Mouse (Mus musculus) heart, adult 11 months (tissue): ENCODE results near the gene Lmntd1.
"Not testable (repeated sequence)": the region's sequence is repeated elsewhere in the genome, so short reads cannot be mapped to it uniquely, and the experiment has no call there.

Source experiments
- DNase-seq: peaks from one replicate; pipeline ENCODE4 v3.0.0; 2022

Lmntd1 gene

DNA sequence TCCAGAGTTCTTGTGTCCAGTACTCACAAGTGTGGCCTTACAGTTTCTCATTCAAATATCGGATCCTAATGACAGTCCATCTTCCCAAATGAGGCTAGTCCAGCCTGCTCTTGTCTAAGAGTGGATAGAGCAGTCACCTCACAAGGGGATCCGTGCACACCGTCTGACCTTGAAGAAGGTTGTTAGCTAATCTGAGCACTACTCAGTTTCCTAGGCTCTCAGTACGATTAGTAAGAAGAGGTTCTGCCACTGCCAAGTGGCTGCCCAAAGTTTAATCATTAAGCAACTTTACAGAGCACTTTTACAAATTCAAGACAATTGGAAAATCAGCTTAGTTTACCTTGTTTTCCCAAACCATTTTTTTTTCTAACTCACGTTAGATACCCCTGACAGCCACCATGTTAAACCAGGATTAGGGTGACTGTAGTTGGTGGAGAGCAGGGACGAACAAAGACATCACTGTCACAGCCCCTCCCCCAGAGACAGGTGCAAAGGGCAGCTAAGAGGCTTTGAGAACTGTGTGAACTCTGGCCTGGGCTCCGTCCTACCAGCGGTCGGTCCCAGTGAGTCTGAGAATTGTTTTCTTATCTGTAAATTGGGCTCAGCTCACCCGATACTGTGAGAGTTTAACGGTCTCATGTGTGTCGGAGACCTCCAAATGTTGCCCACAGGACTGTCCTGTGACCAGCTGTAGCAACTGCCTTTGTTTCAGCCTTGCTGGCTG is 275.4 kb downstream of the Lmntd1 start:
- no peak for DNase-seq

DNA sequence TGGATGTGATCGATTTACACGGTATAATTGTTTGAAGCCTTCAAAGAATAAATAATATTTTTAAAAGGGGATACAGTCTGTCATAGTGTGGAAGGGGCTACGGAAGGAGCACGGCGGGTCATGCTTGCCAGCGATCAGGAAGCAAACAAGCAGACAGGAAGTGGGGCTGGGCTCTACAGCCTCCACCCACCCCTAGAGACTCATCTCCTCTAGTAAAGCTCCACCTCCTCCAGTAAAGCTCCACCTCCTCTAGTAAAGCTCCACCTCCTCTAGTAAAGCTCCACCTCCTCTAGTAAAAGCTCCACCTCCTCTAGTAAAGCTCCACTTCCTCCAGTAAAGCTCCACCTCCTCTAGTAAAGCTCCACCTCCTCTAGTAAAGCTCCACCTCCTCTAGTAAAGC is 276.6 kb downstream of the Lmntd1 start:
- DNase-seq = not testable (repeated sequence)

DNA sequence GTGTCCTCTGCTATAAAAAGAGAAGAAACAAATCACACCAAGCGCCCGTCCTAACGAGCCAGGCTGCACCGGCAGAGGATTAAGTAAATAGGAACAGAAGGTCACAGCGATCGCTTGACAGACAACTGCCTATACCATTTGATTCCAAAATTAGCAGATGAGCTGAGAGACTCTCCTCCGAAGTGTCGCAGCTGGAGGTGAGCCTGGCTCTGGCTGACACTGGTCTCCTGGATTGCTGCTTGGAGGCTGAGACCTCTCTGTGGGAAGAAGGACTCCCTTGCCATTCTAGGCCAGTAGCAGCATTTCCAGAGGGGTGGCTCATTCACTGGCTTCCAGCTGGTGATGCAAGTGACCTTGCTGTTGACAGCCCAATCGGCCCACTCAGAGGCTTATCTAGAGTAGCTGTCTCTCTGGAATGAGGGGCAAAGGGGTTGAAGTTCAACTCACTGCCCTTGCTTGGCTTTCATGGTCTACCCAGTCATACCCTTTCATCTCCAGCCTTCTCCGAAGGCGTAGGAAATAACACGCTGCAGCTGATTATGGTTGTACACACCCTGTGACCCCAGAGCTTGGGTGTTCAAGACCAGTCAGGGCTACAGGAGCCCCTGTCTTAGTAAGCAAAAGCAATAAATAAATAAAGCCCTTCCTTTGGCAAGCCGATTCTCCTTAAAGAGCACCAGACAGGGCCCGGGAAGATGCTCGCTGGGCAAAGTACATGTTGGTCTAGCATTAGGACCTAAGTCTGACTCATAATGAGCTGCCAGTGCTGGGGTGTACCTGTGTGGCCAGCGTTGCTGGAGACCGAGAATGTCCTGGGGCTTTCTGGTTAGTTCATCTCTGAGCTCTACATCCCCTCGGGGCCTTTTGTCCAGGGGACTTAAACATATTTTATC is 278.0 kb downstream of the Lmntd1 start:
- no peak for DNase-seq

DNA sequence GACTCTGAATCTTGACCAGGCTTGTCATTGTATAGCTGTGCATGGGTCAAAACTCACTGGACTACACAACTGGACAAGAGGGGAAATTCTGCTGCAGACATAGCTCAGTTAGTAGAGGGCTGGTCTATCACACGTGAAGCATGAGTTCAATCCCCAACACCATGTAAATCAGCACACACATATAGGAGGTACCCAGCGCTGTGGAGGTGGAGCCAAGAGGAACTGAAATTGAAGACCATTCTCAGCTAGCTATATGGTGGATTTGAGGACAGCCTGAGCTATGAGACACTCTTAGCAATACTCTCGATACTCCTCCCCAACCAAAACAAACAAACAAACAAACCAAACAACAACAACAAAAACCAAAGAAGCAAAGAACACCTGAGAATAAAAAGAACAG is 279.9 kb downstream of the Lmntd1 start:
- no peak for DNase-seq

DNA sequence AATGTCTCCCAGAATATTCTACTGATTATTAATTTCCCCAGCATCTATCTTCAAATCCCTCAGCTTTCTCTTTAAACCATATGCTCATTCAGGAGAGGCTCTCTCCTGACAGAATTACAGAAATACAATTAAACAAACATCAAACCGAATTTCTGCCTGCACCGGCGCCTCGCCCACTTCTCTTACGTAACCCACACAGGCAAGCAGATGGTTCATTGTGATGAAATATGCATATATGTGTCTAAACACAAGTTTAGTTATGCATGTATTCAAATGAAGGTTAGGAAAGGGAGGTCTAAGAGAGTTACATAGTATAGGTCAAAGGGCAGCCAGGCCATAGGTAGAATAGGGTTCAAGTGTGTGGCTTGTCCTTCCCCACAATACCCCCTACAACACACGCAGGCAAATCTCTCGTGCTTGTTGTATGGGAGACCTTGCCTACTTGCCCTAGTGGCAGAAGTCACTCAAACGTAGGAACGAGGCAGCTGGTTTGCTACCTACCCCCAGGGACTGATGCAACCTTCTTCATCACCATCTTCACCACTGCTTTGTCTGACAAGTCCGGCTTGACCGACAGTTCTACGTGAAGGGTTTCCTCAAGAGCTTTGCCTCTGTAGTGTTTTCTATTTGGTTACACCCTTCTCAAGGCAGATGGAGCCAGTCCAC is 287.8 kb downstream of the Lmntd1 start:
- DNase-seq = no peak

DNA sequence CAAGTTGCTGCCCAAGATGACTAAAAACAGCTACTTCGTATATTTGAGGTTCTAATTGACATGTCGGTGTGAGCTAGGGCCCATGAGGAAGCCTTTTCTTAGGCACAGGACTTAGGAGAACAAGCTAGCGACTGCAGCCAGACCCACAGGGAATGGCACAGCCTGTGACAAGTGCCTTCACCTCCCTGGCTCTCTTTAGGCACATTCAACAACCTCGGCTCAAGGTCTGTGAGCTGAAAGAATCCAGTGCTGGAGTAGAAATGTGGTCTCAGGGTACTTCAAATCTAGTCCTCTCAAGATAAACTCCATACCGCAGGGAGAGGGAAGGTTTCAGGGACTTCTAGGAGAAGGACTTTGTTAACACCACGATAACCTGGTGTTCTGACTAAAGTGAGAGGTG is 289.0 kb downstream of the Lmntd1 start:
- no peak for DNase-seq

DNA sequence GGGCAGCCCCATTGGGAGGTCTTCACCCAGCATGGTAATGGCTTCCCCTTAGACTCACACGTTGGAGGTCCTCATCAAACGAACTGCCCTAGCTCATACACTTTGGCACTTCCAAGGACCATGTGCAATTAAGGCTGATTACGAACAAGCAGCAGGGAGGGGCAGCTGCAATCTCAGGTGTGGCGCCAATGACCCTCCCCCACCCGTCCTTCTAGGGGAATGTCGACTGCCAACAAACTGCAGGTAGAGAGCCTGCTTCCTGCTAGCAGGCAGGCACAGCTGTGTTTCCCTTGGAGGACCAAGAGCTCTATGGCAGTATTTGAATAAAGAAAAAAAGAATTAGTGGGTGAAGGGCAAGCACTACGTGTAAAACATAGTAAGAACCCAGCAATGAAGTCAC is 289.6 kb downstream of the Lmntd1 start:
- DNase-seq = no peak

DNA sequence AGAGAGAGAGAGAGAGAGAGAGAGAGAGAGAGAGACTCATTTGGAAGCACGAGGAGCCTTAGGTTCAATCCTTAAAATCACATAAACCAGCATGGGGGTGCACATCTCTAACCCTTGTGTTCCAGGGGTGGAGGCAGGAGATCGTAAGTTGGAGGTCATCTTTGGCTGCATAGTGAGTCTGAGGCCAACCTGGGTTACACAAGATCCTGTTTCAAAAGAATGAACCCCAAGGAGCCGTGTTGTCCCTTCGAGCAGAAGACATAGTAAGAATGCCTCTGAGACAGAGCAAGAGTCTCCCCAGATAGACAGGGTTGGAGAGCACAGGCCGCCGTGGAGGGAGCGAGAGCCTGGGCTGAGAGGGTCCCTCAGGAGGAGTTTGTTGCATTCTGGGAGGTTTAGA is 291.9 kb downstream of the Lmntd1 start:
- DNase-seq = no peak

DNA sequence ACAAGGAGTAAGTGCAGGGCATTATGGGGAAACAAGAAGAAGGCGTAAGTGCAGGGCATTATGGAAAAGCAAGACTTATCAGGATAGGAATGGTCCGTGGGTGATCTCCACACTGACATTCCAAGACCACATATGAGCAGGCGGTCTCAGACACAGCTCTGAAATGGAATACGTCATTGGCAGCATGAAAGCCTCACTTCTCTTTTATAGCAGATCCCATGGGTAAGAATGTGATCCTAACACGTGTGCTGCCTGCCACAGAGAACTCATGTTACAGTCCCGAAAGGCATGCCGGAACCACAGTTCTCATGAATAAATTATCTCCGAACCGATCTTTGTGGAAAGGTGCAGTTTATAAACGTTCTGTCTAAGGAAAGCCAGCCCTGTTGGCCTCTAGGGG is 294.0 kb downstream of the Lmntd1 start:
- no peak for DNase-seq
